Mouse (Mus musculus) kidney, adult 2 months (tissue): ENCODE results near the gene Marf1.

Experiments
- CTCF ChIP-seq: fragments of 200-500 bp; conservative IDR thresholded peaks from 2 replicates; pipeline ENCODE4 v1.5.1; 2011; ENCODE audit warnings: low read depth, mild to moderate bottlenecking, control low read depth, low read length, moderate library complexity, mixed read lengths; ENCODE audit not compliant: insufficient read depth, insufficient read length
- POLR2A ChIP-seq: fragments of 200-500 bp; IDR thresholded peaks from one replicate; pipeline ENCODE4 v1.6.1; 2011; ENCODE audit warnings: low read depth, low read length, control low read depth

DNA sequence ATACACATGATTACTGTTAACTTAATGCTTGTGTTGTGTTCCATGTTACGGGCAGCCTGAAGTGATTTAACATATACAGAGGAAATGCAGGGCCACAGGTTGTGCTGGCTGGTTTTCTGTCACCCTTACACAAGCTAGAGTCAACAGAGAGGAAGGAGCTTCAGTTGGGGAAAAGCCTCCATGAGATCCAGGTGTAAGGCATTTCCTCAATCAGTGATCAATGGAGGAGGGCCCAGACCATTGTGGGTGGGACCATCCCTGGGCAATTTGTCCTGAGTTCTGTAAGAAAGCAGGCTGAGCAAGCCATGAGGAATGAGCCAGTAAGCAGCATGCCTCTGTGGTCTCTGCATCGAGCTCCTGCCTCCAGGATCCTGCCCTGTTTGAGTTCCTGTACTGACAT lies 71.4 kb downstream of the Marf1 start:
- TF ChIP-seq CTCF (no peak), POLR2A (no peak)
